Mouse (Mus musculus): Measurements from ENCODE around the gene Bco1.

The Bco1 gene

GRCm38 (mm10) chr8:117095647-117096046 is at the start of gene Bco1:
Bco1 (plus strand) TSS chr8:117095854.
- DNase-seq (ENCODE audit: low read depth, low spot score) = no peak

GRCm38 (mm10) chr8:117049444-117049843 is 46.2 kb upstream of the Bco1 start:
- no peak for DNase-seq (ENCODE audit: low read depth, low spot score)

GRCm38 (mm10) chr8:117050763-117051162 is 44.9 kb upstream of the Bco1 start:
- DNase-seq (ENCODE audit: low read depth, low spot score) = no peak

GRCm38 (mm10) chr8:117051316-117051715 is 44.3 kb upstream of the Bco1 start:
- no peak for DNase-seq (ENCODE audit: low read depth, low spot score)

GRCm38 (mm10) chr8:117053135-117054079 is 42.2 kb upstream of the Bco1 start:
- DNase-seq (ENCODE audit: low read depth, low spot score) = no peak

- DNase-seq (ENCODE audit: low read depth, low spot score) = no peak
Measured at GRCm38 (mm10) chr8:117054146-117054545, 41.5 kb upstream of the Bco1 start.

GRCm38 (mm10) chr8:117055097-117055496 is 40.6 kb upstream of the Bco1 start:
- DNase-seq (ENCODE audit: low read depth, low spot score) = no peak

GRCm38 (mm10) chr8:117059021-117059420 is 36.6 kb upstream of the Bco1 start:
- DNase-seq (ENCODE audit: low read depth, low spot score) = no peak

GRCm38 (mm10) chr8:117060306-117060705 is 35.3 kb upstream of the Bco1 start:
- DNase-seq (ENCODE audit: low read depth, low spot score) = no peak

GRCm38 (mm10) chr8:117061180-117061880 is 34.3 kb upstream of the Bco1 start:
- DNase-seq (ENCODE audit: low read depth, low spot score) = no peak

- no peak for DNase-seq (ENCODE audit: low read depth, low spot score)
Measured at GRCm38 (mm10) chr8:117066955-117067354, 28.7 kb upstream of the Bco1 start.

- no peak for DNase-seq (ENCODE audit: low read depth, low spot score)
Measured at GRCm38 (mm10) chr8:117067396-117067795, 28.3 kb upstream of the Bco1 start.

- no peak for DNase-seq (ENCODE audit: low read depth, low spot score)
Measured at GRCm38 (mm10) chr8:117068294-117068693, 27.4 kb upstream of the Bco1 start.

- DNase-seq (ENCODE audit: low read depth, low spot score) = no peak
Measured at GRCm38 (mm10) chr8:117069708-117070107, 25.9 kb upstream of the Bco1 start.

- DNase-seq (ENCODE audit: low read depth, low spot score) = no peak
Measured at GRCm38 (mm10) chr8:117074350-117075182, 21.1 kb upstream of the Bco1 start.

GRCm38 (mm10) chr8:117078367-117078926 is 17.2 kb upstream of the Bco1 start:
- DNase-seq (ENCODE audit: low read depth, low spot score) = no peak

GRCm38 (mm10) chr8:117079652-117080051 is 16.0 kb upstream of the Bco1 start:
- DNase-seq (ENCODE audit: low read depth, low spot score) = no peak

- DNase-seq (ENCODE audit: low read depth, low spot score) = no peak
Measured at GRCm38 (mm10) chr8:117082399-117082872, 13.2 kb upstream of the Bco1 start, which contains the start of gene Pkd1l2. Pkd1l2 (minus strand) TSS chr8:117082449.

GRCm38 (mm10) chr8:117082947-117083559 is 12.6 kb upstream of the Bco1 start:
- no peak for DNase-seq (ENCODE audit: low read depth, low spot score)

- DNase-seq (ENCODE audit: low read depth, low spot score) = no peak
Measured at GRCm38 (mm10) chr8:117085521-117085920, 10.1 kb upstream of the Bco1 start.

GRCm38 (mm10) chr8:117087036-117087435 is 8.6 kb upstream of the Bco1 start:
- DNase-seq (ENCODE audit: low read depth, low spot score) = no peak
